Mouse (Mus musculus): ENCODE results near the gene Tmcc1. TPM values are rescaled to one million over a fixed set of nuclear protein-coding genes. Genes with fewer than 3 reads are reported as not detected.

Gene Tmcc1
- polyA plus RNA-seq, 1 experiment = 56.1 TPM

DNA sequence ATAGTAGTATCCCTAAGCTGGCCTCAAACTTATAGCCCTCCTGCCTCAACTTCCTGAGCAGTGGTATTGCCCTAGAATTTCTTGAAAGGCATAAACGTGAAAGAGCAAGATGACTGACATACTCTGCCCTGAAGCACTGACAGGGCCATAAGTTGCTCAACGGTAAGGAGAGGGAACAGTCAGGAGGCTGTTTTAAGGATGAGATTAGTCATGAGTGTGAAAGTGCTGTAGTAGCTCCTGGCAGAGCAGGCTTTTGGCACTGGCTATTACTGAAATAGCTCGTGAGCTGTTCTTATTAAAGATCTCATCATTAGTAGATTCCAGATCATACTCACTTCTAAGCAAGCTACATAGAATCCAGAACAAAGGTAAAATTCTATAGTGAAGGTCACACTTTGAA is 145.9 kb downstream of the Tmcc1 start:
- peak; percentile 9 for DNase-seq (ENCODE audit: low read depth)
- no peak for TF ChIP-seq POLR2A (IDR thresholded peaks at IDR 0.05; ENCODE audit: borderline replicate concordance, extremely low read depth, insufficient read depth, insufficient read length, poor library complexity, severe bottlenecking)
- no peak for TF ChIP-seq CTCF (IDR thresholded peaks at IDR 0.05; ENCODE audit: borderline replicate concordance, extremely low read depth, insufficient read depth, insufficient read length)

DNA sequence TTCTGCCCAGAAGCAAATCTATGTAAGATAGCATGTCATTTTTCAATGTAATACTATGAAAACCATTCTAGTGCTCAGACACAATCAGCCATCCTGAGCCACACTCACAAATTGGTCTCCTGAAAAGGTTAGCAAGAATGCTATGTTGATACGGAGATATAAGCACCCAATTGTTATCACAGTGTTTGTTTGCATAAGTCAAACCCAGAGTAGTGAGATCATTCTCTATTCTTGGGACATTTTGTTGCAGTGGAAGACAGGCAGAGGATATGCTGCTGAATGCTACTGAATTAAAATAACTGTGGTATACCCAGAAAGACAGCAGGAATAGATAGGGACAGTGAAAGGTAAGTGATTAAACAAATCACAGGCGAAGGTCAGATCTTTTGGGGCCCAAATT is 149.2 kb downstream of the Tmcc1 start:
- TF ChIP-seq POLR2A (IDR thresholded peaks at IDR 0.05; ENCODE audit: borderline replicate concordance, extremely low read depth, insufficient read depth, insufficient read length, poor library complexity, severe bottlenecking) (no peak), CTCF (IDR thresholded peaks at IDR 0.05; ENCODE audit: borderline replicate concordance, extremely low read depth, insufficient read depth, insufficient read length) (no peak)
- no peak for DNase-seq (ENCODE audit: low read depth)

DNA sequence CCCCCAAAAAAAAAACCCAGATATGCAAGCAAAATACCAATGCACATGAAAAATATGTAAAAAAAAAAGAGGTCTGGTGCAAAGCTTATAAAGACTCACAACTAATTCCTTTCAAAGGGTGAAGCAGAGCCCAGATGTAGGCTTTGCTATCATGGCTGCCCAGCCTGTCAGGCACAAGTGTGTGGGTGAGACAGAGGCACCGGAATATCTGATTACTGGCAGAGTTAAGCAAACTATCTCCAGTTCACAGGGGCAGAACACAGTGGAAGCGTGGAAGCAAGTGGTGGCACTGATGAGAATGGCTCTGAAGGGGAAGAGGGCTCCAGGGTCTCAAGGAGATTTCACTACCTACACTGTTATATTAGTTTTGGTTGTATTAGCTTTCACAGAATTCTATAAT is 155.1 kb downstream of the Tmcc1 start:
- TF ChIP-seq POLR2A (IDR thresholded peaks at IDR 0.05; ENCODE audit: borderline replicate concordance, extremely low read depth, insufficient read depth, insufficient read length, poor library complexity, severe bottlenecking) = no peak
- TF ChIP-seq CTCF (IDR thresholded peaks at IDR 0.05; ENCODE audit: borderline replicate concordance, extremely low read depth, insufficient read depth, insufficient read length) = no peak
- DNase-seq (ENCODE audit: low read depth) = no peak

DNA sequence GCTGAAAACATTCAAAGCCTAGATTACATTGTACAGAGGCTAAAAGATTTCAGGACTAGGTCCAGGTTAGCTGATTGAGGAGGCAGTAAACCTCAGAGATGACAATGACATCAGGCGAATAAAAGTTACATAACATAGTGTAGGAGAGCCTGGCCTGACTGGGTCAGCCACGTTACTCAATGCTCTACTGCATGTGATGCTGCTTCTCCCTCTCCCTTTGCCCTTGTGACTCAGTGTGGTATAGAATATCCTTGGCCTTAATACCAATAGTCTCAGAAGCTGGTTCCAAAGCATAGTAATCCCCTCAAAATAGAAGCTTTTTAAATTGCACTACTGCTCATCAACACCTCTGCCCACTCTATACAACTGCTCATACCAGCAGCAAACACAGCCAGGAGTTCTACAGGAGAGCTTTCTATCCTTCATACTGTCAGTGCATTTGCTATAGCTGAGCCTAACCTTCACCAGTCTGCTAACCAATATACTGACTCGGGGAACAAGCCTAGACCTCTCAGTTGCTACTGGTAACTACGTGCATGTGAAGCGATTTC is 155.9 kb downstream of the Tmcc1 start:
- TF ChIP-seq CTCF (IDR thresholded peaks at IDR 0.05; ENCODE audit: borderline replicate concordance, extremely low read depth, insufficient read depth, insufficient read length) = no peak
- TF ChIP-seq POLR2A (IDR thresholded peaks at IDR 0.05; ENCODE audit: borderline replicate concordance, extremely low read depth, insufficient read depth, insufficient read length, poor library complexity, severe bottlenecking) = no peak
- no peak for DNase-seq (ENCODE audit: low read depth)

DNA sequence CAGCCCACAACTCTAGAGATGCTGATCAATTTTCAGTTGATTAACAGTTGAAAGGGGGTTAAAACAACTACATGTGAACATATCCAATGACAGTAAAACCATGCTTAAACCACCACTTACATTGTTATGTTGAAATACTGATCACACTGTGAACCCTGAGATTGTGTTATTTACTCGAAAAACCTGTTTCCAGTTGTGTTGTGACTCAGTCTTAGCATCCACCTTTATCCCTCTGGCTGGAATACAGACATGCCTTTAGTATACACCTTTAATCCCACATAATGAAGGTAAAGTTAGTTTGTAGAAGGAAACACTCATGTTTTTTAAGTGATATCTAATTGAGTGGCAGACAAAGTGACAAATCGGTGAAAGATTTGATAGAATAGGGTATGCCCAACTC is 156.7 kb downstream of the Tmcc1 start:
- no peak for DNase-seq (ENCODE audit: low read depth)
- no peak for TF ChIP-seq POLR2A (IDR thresholded peaks at IDR 0.05; ENCODE audit: borderline replicate concordance, extremely low read depth, insufficient read depth, insufficient read length, poor library complexity, severe bottlenecking)
- no peak for TF ChIP-seq CTCF (IDR thresholded peaks at IDR 0.05; ENCODE audit: borderline replicate concordance, extremely low read depth, insufficient read depth, insufficient read length)

DNA sequence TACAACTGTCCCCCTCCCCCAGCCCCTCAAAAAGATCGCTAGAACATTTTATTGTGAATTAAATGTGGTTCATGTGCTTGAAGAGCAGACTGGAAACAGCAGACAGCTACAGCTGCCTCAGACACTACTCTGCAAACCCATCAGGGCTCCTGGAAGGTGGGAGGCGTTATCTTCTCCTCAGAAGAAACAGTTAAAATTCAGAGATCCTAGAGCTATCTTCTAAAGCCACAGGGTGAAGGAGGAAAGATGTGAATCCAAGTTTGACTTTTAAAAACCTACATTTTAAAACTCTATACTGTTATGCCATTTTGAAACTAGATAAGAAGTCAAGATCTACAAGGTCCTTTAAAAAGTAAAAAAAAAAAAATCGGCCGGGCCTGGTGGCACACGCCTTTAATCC is 162.2 kb downstream of the Tmcc1 start:
- no peak for DNase-seq (ENCODE audit: low read depth)
- TF ChIP-seq CTCF (IDR thresholded peaks at IDR 0.05; ENCODE audit: borderline replicate concordance, extremely low read depth, insufficient read depth, insufficient read length) (no peak), POLR2A (IDR thresholded peaks at IDR 0.05; ENCODE audit: borderline replicate concordance, extremely low read depth, insufficient read depth, insufficient read length, poor library complexity, severe bottlenecking) (no peak)

DNA sequence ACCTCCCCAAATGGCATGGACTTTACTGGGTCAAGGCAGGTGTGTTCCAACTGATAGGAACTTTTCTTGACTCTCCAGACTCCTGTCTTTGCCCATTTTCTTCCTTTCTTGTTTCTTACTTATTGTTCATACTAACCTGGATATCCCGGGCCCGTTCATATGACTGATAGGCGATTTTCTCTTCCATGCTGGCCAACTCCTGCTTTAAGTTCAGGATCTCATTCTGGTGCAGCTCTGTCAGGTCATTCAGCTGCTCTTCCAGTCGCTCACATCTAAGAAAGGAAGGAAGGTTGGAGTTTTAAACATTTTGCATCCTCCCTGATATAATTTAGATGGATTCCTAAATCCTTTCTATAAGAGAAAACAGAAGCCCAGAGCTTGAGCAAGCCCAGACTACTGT is 168.6 kb downstream of the Tmcc1 start:
- no peak for DNase-seq (ENCODE audit: low read depth)
- TF ChIP-seq CTCF (IDR thresholded peaks at IDR 0.05; ENCODE audit: borderline replicate concordance, extremely low read depth, insufficient read depth, insufficient read length) (no peak), POLR2A (IDR thresholded peaks at IDR 0.05; ENCODE audit: borderline replicate concordance, extremely low read depth, insufficient read depth, insufficient read length, poor library complexity, severe bottlenecking) (no peak)

DNA sequence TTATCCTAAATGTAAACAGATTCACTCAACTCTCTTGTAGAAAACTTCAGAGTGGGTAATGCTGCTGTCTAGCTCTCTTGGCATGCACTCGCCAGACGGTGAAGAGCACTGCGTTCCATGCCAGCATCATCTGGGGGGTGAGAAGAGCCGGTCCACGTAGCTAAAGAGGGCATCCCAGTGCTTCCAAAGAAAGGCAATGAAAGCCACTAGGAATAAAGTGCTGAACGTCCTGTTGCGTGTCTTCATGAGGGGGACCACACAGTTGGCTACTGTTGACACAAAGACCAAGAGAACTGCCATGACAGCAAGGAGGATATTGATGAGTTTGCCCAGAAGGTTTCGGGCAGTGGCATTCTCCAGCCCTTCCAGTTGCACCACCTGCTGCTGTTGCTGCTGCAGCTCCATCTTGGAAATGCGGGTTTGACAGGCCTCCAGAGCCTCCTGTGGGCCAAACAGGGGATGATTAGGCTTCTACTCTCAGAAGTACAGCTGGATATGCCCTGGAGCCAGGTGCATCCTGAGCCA is 171.3 kb downstream of the Tmcc1 start:
- DNase-seq (ENCODE audit: low read depth) = no peak
- TF ChIP-seq POLR2A (IDR thresholded peaks at IDR 0.05; ENCODE audit: borderline replicate concordance, extremely low read depth, insufficient read depth, insufficient read length, poor library complexity, severe bottlenecking) (no peak), CTCF (IDR thresholded peaks at IDR 0.05; ENCODE audit: borderline replicate concordance, extremely low read depth, insufficient read depth, insufficient read length) (no peak)

DNA sequence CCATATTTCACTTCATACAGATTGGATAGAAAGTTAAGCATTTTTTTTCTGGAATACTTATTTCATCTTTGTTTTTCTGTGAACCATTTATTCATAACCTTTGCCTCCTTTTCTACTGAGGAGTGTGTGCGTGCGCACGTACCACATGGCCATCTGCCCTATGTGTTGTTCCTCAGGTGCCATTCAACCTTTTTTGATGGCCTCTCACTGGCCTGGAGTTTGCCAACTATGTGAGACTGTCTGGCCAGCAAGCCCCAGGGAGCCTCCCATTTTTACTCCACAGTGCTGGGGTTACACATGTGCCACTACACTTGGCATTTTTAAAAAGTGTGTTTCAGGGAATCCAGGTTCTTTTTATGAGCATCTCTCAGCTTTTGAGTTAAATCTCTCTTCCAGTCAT is 177.4 kb downstream of the Tmcc1 start:
- TF ChIP-seq CTCF (IDR thresholded peaks at IDR 0.05; ENCODE audit: borderline replicate concordance, extremely low read depth, insufficient read depth, insufficient read length) (no peak), POLR2A (IDR thresholded peaks at IDR 0.05; ENCODE audit: borderline replicate concordance, extremely low read depth, insufficient read depth, insufficient read length, poor library complexity, severe bottlenecking) (no peak)
- no peak for DNase-seq (ENCODE audit: low read depth)

DNA sequence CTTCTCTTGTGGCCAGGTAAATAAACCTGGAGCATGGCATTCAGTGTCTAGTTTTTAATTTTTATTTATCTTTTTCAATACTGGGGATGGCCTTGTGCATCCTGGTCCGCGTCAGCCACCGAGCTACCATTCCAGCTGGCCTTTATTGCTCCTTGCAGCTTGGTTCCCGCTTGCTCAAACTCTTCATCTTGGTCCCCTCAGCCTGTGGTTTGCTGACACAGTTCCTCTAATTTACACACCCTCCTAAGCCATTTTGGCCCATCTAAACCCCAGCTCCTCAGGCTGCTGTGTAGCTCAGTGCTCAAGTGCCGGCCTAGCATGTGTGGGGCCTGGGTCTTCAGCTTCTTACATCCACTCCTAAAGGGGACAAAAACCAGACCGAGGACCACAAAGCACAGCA is 179.2 kb downstream of the Tmcc1 start:
- TF ChIP-seq CTCF (IDR thresholded peaks at IDR 0.05; ENCODE audit: borderline replicate concordance, extremely low read depth, insufficient read depth, insufficient read length) = no peak
- no peak for TF ChIP-seq POLR2A (IDR thresholded peaks at IDR 0.05; ENCODE audit: borderline replicate concordance, extremely low read depth, insufficient read depth, insufficient read length, poor library complexity, severe bottlenecking)
- no peak for DNase-seq (ENCODE audit: low read depth)

DNA sequence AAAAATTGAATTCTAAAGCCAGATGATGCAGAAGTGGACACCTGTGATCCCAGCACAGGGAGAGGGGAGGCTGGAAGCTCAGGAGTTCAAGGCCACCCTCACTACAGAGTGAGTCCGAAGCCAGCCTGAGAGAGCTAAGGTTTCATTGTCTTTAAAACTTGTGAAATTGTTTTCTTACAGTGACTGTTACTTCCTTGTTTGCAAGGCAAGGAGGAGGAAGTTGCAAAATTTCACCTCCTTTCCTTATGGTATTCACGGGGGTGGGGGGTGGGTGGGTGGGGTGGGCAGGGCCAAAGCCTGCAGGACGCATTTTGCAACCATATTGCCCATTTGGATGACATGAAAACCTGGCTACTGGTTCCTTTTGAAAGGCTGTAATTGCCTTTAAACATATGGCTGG is 179.6 kb downstream of the Tmcc1 start:
- TF ChIP-seq CTCF (IDR thresholded peaks at IDR 0.05; ENCODE audit: borderline replicate concordance, extremely low read depth, insufficient read depth, insufficient read length) (no peak), POLR2A (IDR thresholded peaks at IDR 0.05; ENCODE audit: borderline replicate concordance, extremely low read depth, insufficient read depth, insufficient read length, poor library complexity, severe bottlenecking) (no peak)
- DNase-seq (ENCODE audit: low read depth) = no peak

DNA sequence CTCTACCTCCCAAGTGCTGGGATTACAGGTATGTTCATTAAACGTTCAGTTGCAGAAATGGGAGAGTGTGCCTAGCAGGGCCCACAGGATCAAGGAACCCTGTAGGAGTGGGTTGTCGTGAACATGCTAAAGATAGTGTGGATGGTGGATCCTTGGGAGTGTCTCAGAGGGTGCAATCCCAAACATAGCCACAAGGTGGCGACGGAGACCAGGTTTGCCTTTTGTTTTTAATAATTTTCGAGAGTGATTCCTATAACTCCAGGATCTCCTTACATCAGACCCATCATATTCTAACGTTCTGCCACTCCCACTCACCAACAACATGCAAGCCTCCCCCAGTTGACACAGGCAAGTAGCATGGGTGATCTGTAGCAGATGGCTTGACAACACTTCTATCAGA is 182.7 kb downstream of the Tmcc1 start:
- TF ChIP-seq POLR2A (IDR thresholded peaks at IDR 0.05; ENCODE audit: borderline replicate concordance, extremely low read depth, insufficient read depth, insufficient read length, poor library complexity, severe bottlenecking) (no peak), CTCF (IDR thresholded peaks at IDR 0.05; ENCODE audit: borderline replicate concordance, extremely low read depth, insufficient read depth, insufficient read length) (peak; percentile 90)
- peak; percentile 81 for DNase-seq (ENCODE audit: low read depth)
